Mouse (Mus musculus) lung, postnatal 0 days (tissue): ENCODE measurements around the gene Alox12e.
"Not testable (repeated sequence)": the region's sequence is repeated elsewhere in the genome, so short reads cannot be mapped to it uniquely, and the experiment has no call there.

Source experiments
- CTCF ChIP-seq: IDR thresholded peaks from 2 replicates; pipeline ENCODE4 v1.5.1; 2016; ENCODE audit warnings: antibody characterized with exemption, mild to moderate bottlenecking
- EP300 ChIP-seq: IDR thresholded peaks from 2 replicates; pipeline ENCODE4 v1.6.1; 2016; ENCODE audit warnings: antibody characterized with exemption, mild to moderate bottlenecking, control low read depth

DNA sequence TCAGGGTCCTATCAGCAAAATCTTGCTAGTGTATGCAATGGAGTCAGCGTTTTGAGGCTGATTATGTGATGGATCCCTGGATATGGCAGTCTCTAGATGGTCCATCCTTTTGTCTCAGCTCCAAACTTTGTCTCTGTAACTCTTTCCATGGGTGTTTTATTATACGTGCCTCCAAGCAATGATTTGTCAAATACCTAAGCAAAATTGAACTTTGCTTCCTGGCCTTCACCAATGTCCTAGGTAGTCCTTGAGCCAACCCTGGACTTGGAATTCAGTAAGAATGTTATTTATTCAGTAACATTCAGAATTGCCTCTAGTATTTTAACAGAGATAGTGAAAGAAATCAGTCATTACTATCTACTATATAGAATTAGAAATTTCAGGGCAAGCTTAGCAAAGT lies 46.2 kb upstream of the Alox12e start:
- TF ChIP-seq EP300, CTCF: not testable (repeated sequence)
